Mouse (Mus musculus) ES-E14 (cell line): Measurements from ENCODE around the gene Tgoln1. TPM values are rescaled to one million over a fixed set of nuclear protein-coding genes. Genes with fewer than 3 reads are reported as not detected.

Source experiments
- DNase-seq: peaks from one replicate; pipeline ENCODE4 v3.0.0-alpha.2; 2013; ENCODE audit warnings: low read depth, low spot score
- H3K27ac ChIP-seq: 2 replicates; pipeline ENCODE4 v1.5.1; 2012; ENCODE audit warnings: low read depth, mild to moderate bottlenecking, low read length, moderate library complexity, mixed read lengths; ENCODE audit not compliant: poor library complexity, insufficient read depth, severe bottlenecking
- H3K36me3 ChIP-seq: 2 replicates; pipeline ENCODE4 v1.6.1; 2012; ENCODE audit warnings: mild to moderate bottlenecking, low read length, moderate library complexity, mixed read lengths; ENCODE audit not compliant: control insufficient read depth, poor library complexity, insufficient read depth, severe bottlenecking
- H3K4me1 ChIP-seq, 2 experiments: fragments of 150-350 bp in 1 of 2; sonication (generic) in 1 of 2; 2 replicates each; pipeline ENCODE4 v1.6.1; 2012; ENCODE audit warnings: low read length in 2 of 2, mild to moderate bottlenecking in 1 of 2, mixed read lengths in 1 of 2; ENCODE audit not compliant: control insufficient read depth in 2 of 2, insufficient read depth in 2 of 2, poor library complexity in 1 of 2
- H3K4me3 ChIP-seq, 2 experiments: fragments of 150-350 bp in 1 of 2; sonication (generic) in 1 of 2; 2 replicates each; pipeline ENCODE4 v1.5.1; 2012; ENCODE audit warnings: low read length in 2 of 2, low read depth in 1 of 2, mild to moderate bottlenecking in 1 of 2, mixed read lengths in 1 of 2; ENCODE audit not compliant: insufficient read depth in 1 of 2, poor library complexity in 1 of 2, severe bottlenecking in 1 of 2
- H3K9ac ChIP-seq: 2 replicates; pipeline ENCODE4 v1.6.1; 2012; ENCODE audit warnings: low read depth, mild to moderate bottlenecking, low read length, mixed read lengths; ENCODE audit not compliant: poor library complexity, insufficient read depth, severe bottlenecking
- H3K9me3 ChIP-seq: fragments of 150-350 bp; sonication (generic); 2 replicates; pipeline ENCODE4 v1.6.1; 2012; ENCODE audit warnings: low read depth, mild to moderate bottlenecking, low read length; ENCODE audit not compliant: control insufficient read depth, insufficient read depth
- CHD2 ChIP-seq: IDR thresholded peaks from 2 replicates; pipeline ENCODE4 v1.6.1; 2014; ENCODE audit warnings: mild to moderate bottlenecking, low read depth, low read length, inconsistent platforms
- HCFC1 ChIP-seq: IDR thresholded peaks from 2 replicates; pipeline ENCODE4 v1.6.1; 2012; ENCODE audit warnings: low read length, inconsistent platforms, borderline replicate concordance; ENCODE audit not compliant: insufficient read depth
- MAFK ChIP-seq: IDR thresholded peaks from 2 replicates; pipeline ENCODE4 v1.6.1; 2014; ENCODE audit warnings: mild to moderate bottlenecking, low read depth, low read length, inconsistent platforms; ENCODE audit not compliant: insufficient read depth
- ZC3H11A ChIP-seq: IDR thresholded peaks from 2 replicates; pipeline ENCODE4 v1.6.1; 2012; ENCODE audit warnings: low read depth, mild to moderate bottlenecking, inconsistent platforms, low read length, borderline replicate concordance
- ZNF384 ChIP-seq: IDR thresholded peaks from 2 replicates; pipeline ENCODE4 v1.6.1; 2012; ENCODE audit warnings: low read depth, low read length, inconsistent platforms
- in situ Hi-C, 2 experiments: fragments of 600-800 bp; cut with MboI; formaldehyde crosslinking; loops; one replicate each; pipeline ENCODE4 v1.15.1; 2025; ENCODE audit warnings: low sequenced_read_pairs in 2 of 2, inconsistent platforms in 1 of 2; ENCODE audit not compliant: unreplicated experiment in 2 of 2
- total RNA-seq: library from RNA; depleted of rRNA; stranded (reverse); fragments of 300-350 nt; gene quantifications from 2 replicates; pipeline ENCODE4 v1.2.3, GENCODE M21; 2012; rRNA removed

The Tgoln1 gene
- total RNA-seq = 56.4 and 57.7 TPM in 2 replicates

DNA sequence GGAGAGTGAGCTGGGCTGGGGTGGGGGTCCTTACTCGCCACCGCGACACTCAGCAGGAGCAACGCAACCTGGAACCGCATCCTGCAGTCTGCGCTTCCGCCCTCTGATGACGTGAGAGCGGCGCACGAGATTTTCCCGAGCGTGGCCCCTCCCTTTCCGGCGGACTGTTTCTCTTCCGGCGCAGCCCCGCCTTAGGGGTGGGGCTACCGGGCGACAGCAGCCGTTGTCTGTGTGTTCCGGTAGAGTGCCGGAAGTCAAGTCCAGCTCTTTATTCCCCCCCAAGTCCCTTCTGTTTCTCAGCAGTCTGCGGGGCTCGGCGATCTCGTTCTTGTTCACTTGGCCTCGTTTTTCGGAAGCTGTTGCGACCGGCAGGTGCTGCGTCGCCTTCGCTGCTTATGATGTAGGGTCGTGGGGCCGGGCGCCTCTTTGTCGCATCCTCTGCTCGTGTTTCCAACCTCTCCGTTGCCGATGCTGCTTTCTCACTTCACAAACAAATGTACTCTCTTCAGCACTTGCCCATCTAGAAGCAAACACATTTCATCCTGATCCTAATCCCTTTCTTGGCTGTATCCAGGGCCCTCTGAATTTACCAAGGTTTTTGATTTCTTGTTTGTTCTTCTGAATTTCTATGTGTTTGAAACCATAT is at the start of gene Tgoln1:
Tgoln1 (minus strand) TSS at position 358 of the 646 bp plus-strand sequence.
- H3K4me3 ChIP-seq = peak within 1 kb of the TSS; percentile 95 to 99
- TF ChIP-seq HCFC1 = no peak
- no peak for TF ChIP-seq ZNF384
- TF ChIP-seq ZC3H11A = no peak
- TF ChIP-seq MAFK = no peak
- no peak for TF ChIP-seq CHD2
- peak within 1 kb of the TSS; percentile 96 for H3K9ac ChIP-seq
- 0 out of 4 replicates have a peak, but pooled peaks cover 0 to 2% of the 10 kb centered on the region in 2 experiments for H3K4me1 ChIP-seq
- H3K36me3 ChIP-seq = peaks cover 3% of the 10 kb centered on the region
- H3K27ac ChIP-seq = peak within 1 kb of the TSS; percentile 87
- no peaks in the 10 kb centered on the region for H3K9me3 ChIP-seq
- in situ Hi-C loops = no loop called here
- DNase-seq = peak; percentile 92

DNA sequence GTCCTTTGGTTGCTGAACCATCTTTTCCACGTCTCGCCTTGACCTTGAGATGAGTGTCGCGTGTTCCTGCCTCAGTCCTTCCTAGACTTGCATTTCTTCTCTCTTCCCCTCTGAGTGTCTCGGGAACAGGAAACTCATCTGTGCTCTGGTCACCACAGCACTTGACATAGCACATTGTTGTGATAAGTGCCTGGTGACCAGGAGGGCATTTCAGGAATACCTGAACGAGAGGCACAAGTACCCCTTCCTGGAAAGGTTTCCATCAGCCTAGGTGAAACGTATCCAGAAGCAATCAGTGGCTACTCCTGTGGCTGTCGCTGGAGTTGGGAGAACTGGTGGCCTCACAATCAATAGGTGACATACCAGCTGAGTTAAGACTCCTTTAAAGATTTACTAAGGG is 47.5 kb upstream of the Tgoln1 start:
- H3K9ac ChIP-seq = no peak overlapping the region
- no peak overlapping the region; the same call in 1 of the 2 replicates for H3K27ac ChIP-seq
- in situ Hi-C loops = no loop called here
- H3K9me3 ChIP-seq = no peaks in the 10 kb centered on the region
- no peak for DNase-seq
- no peak for TF ChIP-seq ZC3H11A
- no peak for TF ChIP-seq HCFC1
- no peak for TF ChIP-seq CHD2
- TF ChIP-seq ZNF384 = no peak
- TF ChIP-seq MAFK = no peak
- H3K4me3 ChIP-seq = no peak overlapping the region
- H3K36me3 ChIP-seq = no peaks in the 10 kb centered on the region
- peaks cover 0 to 2% of the 10 kb centered on the region in 2 experiments; a peak in 1 of 4 replicates for H3K4me1 ChIP-seq

DNA sequence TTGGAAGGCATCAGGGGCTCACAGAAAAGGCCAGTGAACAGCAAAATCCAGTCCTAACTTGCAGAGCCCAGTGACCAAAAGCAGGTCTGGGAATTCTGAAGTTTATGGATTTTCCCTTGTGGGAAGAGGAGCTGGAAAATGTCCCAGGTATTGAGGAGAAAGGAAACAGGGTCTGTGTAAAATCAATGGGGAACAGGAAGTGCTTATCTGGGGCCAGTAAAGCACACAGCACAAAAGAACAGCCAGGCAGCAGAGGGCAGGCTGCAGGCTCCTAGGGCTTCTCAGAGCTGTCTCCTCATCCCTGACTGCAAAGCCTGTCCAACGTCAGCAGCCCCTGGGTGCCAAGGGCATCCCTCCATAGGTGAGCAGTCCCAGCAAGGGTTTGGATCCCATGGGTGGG is 46.2 kb upstream of the Tgoln1 start:
- no peak for DNase-seq
- in situ Hi-C loops = no loop called here
- H3K9me3 ChIP-seq = no peaks in the 10 kb centered on the region
- no peak for TF ChIP-seq CHD2
- no peak for TF ChIP-seq ZC3H11A
- TF ChIP-seq ZNF384 = no peak
- no peak for TF ChIP-seq HCFC1
- no peak for TF ChIP-seq MAFK
- H3K36me3 ChIP-seq = no peaks in the 10 kb centered on the region
- H3K4me1 ChIP-seq = peaks cover 0 to 2% of the 10 kb centered on the region in 2 experiments; a peak in 1 of 4 replicates
- H3K4me3 ChIP-seq = no peak overlapping the region
- no peak overlapping the region for H3K9ac ChIP-seq
- no peak overlapping the region for H3K27ac ChIP-seq

DNA sequence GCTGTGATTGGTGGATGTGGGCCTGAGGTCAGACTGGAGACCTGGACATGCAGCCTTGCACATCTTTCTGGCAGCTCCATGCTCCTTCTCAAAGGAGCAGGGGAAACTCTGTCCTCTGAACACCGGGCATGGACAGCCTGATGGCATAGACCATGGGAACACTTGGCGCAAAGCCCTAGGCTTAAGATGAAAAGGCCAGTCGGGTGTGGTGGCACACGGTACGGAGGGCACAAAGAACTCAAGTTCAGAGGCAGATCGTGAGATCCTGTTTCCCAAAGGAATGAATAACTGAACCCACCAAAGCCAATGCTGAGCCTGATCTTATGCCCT is 43.6 kb upstream of the Tgoln1 start:
- no peak overlapping the region for H3K27ac ChIP-seq
- peaks cover 4 to 5% of the 10 kb centered on the region in 2 experiments; a peak in 3 of 4 replicates for H3K4me1 ChIP-seq
- TF ChIP-seq HCFC1 = no peak
- TF ChIP-seq CHD2 = no peak
- TF ChIP-seq ZNF384 = no peak
- no peak for TF ChIP-seq ZC3H11A
- no peak for TF ChIP-seq MAFK
- no peak overlapping the region for H3K4me3 ChIP-seq
- no peaks in the 10 kb centered on the region for H3K36me3 ChIP-seq
- no peaks in the 10 kb centered on the region for H3K9me3 ChIP-seq
- in situ Hi-C loops = no loop called here
- no peak overlapping the region for H3K9ac ChIP-seq
- DNase-seq = no peak
